Mouse (Mus musculus) left cerebral cortex, postnatal 14 days (tissue): Measurements from ENCODE around the gene Htr6. TPM values are rescaled to one million over a fixed set of nuclear protein-coding genes. Genes with fewer than 3 reads are reported as not detected.
A peak's percentile ranks its signal among the peaks of the same experiment; 100 is the strongest.

ENCODE experiments used
- DNase-seq, 2 experiments: peaks; one replicate each; pipeline ENCODE4 v3.0.0; 2021 to 2022; ENCODE audit warnings: low spot score in 2 of 2, mixed read lengths in 1 of 2
- intact Hi-C: fragments of 180-260 bp; cut with DNase I; formaldehyde crosslinking; loops from one replicate; pipeline ENCODE4 v1.15.1; 2025
- total RNA-seq, 2 experiments: library from RNA; stranded (reverse); gene quantifications; 2 replicates each; pipeline ENCODE4 v1.2.3; 2021

Htr6 gene
- total RNA-seq, 2 experiments from 2014 or later: 5.4 to 6.2 TPM

DNA sequence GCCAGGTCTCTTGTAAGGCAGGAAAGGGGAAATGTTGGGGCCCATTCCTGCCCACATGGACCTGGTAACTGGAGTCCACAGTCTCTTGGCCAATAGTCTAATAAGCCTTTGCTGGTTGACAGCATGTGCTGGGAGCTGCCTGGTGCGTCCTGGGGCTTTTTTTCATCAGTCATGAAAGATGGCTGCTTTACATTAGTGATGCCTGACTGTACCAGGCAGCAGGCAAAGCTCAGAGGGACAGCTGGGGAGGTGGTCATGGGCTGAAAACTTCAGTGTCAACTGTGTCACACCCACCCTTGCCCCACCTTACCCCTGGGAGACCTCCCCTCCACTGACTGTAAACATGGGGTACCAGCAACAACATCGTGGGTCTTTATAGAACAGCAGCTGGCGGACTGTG is 19.6 kb downstream of the Htr6 start:
- no peak for DNase-seq
- intact Hi-C loops: no loop called here

DNA sequence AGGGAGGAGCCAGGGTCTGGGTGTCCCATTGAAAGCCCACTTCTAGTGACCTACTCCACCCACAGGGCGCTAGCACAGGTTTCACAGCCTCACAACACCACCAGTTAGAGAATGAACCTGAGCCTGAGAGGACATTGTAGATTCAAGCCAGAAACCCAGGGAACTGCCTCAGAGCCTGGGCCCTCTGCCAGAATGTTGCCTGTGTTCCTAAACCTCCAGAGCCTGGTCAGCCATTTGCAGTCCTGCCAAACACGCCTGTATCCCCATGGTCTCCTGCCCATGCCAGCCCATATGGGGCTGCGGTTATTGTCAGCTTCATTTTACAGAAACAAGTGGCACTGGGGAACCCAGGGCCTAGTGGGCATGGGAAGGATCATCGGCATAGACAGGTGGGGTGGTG is 20.0 kb downstream of the Htr6 start:
- no peak for DNase-seq
- intact Hi-C loops: no loop called here

DNA sequence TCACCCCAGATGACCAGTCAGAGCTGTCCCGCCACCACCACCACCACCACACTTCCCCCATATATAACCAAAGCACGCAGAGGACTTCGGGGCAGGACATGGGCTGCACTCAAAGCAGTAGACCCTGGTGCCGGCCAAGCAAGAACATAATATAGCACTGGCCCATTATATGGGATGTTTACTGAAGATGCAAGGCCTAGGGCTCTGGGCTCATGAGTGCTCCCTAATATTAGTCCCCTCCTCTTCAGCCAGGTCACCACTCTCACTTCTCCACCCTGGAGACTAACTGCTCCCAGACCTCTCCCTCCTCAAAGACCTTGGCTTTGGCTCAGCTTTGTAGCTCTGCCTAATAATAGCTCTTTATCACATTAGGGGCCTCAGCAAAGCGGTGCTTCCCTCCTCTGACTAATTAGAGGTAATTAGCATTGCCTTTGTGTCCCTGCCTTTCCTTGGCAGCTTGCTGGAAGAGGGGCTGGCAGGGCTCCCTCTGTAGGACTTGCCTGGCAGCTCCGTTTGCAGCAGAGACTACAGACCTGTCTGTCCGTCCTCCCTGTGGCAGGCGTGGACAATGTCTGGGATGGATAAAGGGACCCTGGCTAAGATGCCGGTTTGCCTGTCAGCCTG is 21.0 kb downstream of the Htr6 start:
- DNase-seq: peak; percentile 75
- intact Hi-C loops: no loop called here

DNA sequence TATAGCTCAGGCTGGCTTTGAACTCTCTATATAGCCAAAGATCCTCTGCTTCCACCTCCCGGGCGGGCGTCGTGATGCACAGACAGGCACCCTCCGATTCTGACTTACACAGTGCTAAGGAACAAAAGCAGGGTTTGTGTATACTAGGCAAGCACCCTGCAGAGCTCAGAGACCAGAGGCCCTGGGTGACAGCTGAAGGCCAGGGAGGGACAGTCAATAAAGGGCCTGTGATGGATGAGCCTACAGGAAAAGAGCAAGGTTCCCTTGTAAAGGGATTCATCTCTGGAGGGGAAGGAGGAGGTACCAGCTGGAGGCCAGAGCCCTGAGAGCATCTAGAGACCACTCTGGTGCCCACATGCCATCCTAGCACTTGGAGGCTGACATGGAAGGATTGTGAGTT is 22.0 kb downstream of the Htr6 start:
- no peak for DNase-seq
- intact Hi-C loops: no loop called here

DNA sequence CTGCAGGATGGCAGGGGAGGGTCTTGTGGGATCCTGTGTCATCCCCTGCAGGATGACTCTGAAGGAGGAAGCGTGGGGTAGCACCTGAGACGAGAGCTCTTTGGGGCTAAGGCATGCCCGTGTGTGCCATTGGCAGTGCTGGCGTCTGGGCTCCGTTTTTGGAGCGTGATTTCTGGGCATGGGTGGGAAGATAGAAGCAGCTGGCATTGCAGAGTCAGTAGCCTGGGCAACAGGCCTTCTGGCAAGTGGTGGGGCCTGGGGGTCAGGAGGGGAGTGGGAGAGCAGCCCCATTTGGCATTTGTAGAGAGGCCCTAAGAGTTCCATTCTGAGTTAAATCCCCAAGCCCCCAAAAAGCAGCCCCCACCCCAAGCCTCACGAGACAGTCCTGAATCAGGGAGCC is 22.6 kb downstream of the Htr6 start:
- DNase-seq: no peak
- intact Hi-C loops: no loop called here

DNA sequence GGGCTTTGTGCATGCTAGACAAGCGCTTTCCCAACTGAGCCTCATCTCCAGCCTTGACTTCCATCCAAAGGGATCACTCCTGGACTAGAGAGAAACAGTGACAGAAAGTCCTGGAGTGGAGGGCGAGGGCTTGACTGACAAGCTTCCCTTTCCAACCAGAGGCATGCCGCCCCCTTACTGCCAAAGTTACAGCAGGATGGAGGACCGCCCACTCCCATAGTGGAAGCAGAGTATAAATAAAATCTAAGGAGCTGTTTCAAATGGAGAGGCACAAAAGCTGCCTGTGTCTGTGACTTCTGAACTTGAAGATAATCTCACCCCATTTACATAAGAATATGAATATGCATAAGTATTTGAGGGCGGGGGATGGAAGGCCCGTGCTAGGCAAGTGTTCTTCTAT is 26.9 kb downstream of the Htr6 start:
- peak in 1 of 2 experiments; percentile 71 for DNase-seq
- intact Hi-C loops: no loop called here

DNA sequence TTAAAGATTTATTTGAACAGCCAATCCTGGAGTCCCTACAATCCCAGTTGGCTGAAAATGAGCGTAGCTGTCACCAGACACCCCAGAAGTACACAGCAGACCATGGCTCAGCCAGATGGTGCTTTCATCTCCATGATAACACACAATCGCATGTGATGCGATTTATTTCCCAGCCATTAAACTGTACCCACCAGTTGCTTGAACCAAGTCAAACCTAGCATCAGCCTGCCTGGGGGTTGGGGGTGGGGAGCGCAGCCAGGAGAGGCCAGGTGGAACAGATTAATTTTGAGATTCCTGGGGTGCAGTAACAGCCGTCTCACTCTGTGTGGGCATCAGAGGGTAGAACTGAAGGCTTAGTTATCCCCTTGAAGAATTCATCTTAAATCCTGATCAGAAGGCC is 29.0 kb downstream of the Htr6 start:
- no peak for DNase-seq
- intact Hi-C loops: no loop called here

DNA sequence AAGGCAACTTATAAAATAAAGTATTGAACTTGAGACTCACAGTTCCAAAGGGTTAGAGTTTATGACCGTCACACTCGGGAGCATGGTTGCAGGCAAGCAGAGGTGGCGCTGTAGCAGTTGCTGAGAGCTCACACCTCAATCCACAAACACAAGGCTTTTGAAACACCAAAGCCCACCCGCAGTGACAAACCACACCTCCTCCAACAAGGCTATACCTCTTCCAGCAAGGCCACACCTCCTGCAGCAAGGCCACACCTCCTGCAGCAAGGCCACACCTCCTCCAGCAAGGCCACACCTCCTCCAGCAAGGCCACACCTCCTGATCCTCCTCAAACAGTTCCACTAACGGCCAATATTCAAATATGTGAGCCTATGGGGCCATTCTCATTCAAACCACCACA is 30.8 kb downstream of the Htr6 start:
- intact Hi-C loops: no loop called here
- DNase-seq: no peak

DNA sequence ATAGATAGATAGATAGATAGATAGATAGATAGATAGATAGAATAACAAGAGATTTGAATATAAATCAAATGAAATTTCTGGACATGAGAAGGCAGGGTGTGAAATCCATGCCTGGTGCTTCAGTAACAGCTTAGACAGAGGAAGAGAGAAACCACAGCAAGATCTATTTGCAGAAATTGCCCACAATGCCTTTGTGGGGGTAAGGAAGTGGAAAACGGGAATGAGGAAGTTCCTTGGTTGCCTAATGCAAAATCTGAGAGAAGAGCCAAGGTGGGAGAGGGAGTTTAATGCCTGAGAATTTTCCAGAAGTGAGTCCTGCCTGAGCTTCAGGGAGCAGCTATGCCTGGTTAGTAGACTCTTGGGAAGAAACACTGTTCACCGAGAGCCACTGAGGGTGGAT is 31.8 kb downstream of the Htr6 start:
- intact Hi-C loops: no loop called here
- no peak for DNase-seq

DNA sequence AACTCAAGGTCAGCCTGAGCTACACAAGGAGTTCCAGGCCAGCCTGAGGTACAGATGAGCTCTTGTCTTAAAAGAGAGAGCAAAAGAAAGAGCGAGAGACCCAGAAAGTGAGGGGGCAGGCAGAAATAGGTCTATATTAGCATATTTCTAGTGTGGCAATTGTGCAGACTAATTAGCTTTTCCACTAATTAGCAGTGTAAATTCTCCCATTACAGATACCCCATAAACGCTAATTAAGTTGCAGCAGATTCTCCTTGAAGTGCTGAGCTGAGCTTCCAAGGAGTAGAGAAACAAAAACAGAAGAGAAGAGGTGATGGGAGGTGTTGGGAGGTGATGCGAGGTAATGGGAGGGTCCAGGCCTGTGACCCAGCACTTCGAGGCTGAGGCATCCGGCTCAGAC is 32.8 kb downstream of the Htr6 start:
- intact Hi-C loops: no loop called here
- DNase-seq: no peak

DNA sequence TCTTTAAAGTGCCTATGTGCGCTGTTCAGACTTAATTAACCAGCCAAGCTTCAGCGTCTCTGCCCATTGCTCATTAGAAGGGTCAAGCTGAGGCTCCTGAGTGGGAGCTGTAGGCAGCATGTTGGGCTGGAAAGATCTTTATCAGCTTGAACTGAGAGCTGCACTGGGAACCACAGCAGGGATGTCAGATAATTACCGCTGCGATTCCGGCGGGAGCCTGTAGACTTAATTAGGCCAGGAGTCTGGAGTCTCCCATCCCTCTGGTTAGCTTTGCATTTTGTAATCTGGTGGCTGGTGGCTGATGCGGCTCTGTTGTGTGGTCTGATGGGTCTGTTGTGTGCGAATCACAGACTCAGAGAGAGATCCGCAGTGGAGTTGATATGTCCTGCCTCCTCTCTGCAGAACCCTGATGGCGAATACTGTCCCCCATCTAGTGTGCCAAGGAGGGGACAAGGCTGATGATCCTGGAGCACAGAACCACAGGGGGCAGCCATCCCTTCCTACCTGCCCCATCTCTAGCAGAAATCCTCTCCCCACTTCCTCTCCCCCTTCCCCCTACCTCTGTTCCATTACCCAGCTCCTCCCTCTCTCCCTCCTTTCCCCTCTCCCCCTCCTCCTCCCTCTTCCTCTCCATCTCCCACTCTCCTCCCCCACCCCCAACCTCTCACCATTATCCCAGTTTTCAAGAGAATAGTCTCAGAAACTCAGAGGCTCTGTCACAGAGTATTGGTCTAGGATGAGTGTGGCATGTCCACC is 35.1 kb downstream of the Htr6 start:
- intact Hi-C loops: no loop called here
- DNase-seq: no peak

DNA sequence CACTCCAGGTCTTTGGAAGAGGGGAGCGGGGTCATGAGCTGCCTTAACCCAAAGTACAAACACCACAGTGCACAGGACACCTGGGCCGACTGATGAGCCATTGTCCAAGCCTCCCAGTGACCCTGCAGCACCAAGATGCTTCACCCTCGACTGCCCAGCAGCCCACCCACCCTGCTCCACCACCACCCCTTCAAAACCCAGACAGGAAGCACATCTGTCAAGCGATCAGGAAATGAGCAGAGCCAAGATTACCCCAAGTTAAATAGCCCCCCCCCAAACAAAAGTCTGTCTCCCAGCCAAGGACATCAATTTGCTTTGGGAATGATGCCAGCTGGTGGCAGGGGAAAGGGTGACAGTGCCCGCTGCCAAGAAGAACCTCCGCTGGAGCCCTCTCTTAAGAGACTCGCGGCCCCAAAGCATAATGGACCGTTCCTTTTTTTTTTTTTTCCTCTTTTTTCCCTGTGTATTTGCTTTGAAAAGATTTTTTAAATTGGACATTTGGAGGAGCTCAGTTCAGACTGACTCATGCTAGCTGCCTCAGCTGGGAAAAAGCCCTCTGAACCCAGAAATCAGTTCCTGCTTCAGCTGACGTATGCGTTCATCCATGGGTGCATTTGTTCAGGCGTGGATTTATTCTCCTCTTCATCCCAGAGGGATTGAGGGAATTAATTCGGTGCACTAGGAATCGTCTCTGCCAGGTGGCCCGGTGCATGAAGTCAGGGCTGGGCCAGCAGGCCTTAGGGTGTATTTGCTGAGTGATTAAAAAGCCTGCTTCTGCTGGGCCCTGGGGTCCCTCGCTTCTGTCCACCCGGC is 37.4 kb downstream of the Htr6 start:
- intact Hi-C loops: loop anchor here (5.0 kb wide), 1 partner anchor 39 kb away; the partner anchor contains the start of gene Htr6
- DNase-seq: peak in 1 of 2 experiments; percentile 60

DNA sequence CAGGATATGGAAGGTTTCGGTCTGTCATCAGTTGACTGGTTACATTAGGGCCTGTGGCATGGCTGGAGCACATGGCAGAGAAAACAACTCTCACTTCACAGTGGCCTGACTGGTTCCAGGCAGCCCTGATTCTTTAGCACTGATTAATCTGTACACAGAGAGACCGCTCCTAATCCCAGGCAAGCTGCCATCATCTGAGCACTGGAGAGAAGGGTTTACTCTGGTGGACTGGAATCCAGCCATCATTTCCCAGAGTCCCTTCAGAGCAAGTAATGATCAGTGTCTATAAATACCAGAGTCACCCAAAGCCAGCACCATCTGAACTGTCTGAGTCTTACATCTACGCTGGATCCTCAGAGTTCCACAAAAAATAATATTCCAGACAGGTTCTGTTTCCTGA is 39.6 kb downstream of the Htr6 start:
- no peak for DNase-seq
- intact Hi-C loops: loop anchor here (5.0 kb wide), 1 partner anchor 42 kb away; the partner anchor contains the start of gene Htr6

DNA sequence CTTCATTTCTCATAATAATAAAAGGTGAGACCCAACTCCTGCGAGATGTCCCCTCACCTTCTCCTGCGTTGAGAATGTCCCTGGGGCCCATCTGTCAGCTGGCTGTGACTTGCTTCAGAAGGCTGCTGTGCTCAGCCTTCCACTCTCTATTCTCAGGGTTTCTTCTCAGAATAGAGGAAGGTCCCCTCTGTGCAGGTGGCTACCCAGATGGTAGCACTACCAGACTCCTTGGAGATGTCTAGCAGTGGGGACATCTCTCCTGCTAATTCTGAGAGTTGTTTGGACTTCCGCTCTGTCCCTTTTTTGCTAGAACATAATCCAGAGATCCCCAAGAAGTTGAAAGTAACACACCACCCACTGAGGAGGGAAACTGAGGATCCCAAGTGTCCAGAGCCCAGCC is 40.4 kb downstream of the Htr6 start:
- DNase-seq: no peak
- intact Hi-C loops: loop anchor here (5.0 kb wide), 1 partner anchor 42 kb away; the partner anchor contains the start of gene Htr6

DNA sequence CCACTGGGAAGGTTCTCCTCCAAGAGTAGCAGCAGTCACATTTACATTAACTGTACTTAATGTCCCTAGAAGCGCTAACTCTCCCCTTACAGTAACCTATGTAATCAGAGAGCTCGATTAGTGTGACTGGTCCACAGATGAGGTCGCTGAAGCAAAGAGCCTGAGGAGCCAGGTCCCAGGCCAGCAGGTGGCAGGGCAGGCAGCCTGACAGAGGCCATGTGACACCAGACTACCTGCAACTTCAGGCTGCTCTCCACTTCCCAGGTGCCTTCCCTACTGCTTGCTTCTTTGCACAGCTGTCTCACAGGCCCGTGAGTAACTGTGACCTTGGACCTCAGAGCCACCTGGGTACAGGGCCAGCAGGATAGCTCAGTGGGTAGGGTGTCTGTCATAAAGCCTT is 40.8 kb downstream of the Htr6 start:
- DNase-seq: no peak
- intact Hi-C loops: no loop called here

DNA sequence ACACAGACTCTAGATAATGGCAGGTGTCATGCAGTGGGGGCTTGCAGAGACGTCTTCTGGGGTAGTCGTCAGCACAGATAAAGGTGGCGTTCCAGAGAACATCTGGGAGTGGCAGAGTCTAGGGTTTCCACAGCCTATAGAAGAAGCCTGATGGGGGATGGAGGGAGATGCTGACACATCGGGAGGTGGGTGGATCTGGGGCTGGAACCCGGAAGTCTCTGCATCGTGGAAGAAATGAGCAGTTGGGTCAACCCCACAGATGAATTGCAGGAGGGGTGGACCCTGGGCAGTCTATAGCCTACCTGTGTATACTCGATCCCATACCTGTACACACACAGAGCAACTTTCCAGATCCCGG is 41.4 kb downstream of the Htr6 start:
- no peak for DNase-seq

DNA sequence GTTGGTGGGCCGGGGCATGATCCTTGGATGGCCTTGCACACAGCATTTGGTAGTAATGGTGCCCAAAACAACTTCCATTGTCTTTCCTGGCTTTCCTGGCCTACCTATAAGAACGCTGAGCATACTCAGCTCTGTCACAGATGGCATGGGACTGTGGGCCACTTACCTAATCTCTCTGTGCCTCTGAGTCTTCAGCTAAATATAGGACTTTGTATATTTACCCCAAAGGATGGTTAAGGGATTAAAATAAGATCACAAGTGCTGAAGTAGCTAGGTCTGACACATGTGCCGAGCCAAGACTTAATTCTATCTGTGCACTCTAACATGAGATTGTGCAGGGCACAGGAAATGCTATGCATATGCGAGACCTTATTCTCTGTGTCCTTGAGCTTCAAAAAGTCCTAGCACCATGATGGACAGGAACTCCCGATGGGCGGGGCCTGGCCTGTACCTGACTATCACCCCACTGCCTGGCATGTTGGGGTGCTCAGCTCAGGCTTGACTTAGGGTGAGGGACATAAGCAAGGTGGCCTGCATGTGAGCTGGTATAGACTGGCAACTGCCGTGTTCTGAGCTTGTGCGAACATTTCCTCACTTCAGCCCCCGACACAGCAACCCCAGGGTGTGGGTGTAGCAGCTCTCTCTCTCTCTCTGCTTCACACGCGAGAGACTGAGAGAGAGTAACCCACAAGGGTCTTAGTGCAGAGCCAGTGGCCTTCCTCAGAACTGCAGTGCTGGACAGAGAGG is 41.9 kb downstream of the Htr6 start:
- intact Hi-C loops: no loop called here

More for the DNA sequence above, 41.4 kb downstream of the Htr6 start:
- intact Hi-C loops: no loop called here

DNA sequence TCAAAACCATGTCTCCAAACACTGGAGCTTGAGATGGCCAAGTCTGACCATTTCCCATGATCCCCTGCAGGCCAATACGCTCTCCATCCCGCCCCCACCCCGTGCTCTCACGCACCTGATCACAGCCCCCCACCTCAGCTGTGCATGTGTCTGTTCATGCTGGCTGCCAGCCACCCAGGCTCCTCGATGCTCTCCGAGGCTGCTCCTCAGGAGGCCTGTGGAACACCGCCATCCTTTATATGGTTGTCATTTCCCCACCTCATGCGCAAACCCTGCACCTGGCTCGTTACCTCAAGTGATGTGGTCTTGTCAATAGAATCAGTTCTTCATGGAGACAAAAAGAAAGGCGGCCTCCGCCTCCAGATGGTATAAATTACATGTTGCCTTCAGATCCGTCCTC is 42.8 kb downstream of the Htr6 start:
- intact Hi-C loops: no loop called here
- DNase-seq: no peak

More for the DNA sequence above, 41.9 kb downstream of the Htr6 start:
- no peak for DNase-seq

DNA sequence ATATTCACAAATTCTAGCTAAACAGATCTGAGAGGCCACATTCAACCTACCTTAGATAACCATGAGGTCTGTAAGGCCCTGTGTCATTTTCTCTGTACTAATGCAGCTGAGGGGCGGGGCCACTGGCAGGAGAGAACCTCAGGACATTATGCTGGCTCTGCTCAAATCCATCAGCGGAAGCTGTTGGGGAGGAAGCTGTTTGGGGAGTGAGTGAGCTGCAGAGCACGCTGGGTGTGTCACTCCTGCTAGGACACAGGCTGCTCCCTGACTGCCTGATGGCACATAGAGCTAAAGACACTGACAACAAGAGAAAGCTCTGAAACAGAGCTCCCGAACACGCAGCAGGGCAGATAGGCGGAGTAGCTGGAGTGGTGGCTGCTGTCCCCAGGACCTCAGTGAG is 44.7 kb downstream of the Htr6 start:
- no peak for DNase-seq
- intact Hi-C loops: no loop called here

DNA sequence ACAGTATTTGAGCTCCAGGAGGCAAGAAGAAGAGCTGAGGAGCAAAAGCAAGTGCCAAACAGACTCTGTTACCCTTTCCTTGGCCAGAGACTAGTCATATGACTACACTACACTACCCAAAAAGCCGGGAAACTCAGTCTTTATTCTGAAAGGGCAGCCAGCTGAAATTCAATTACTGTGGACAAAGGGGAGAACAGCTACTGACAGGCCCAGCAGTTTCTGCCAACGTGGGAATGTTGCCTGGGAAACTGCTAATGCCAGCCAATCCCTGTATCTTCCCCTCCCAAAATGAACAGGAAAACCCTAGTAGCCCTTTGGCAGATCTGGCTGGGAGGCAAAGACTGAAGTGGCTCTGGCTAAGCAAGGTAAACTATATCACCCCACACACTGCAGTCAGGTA is 51.0 kb downstream of the Htr6 start:
- DNase-seq: peak; percentile 60 to 74
- intact Hi-C loops: no loop called here
